ENCODE assay signal across 25 mouse cellular contexts in the genomic region with DNA sequence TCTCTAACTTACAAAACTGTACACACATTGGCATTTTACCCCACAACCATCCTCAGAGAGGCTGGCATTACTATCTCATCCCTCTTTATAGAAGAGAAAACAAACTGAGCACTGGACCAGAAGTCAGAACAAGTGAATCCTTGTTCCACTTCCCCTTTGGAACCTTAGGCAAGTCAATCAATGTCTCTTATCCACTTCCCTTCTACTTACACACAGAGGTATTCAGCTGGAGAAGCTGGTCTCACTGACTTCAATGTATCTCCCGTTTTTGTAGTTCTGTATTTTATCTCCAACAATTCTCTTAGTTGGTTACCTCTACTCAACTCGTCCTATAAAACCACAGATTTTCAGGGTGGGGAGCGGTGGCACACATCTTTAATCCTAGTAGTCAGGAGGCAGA.
"Had no signal": no experiment of that assay in that cellular context is flagged by ENCODE, and none has a peak within 500 bp of the region (broad histone marks: within the 10 kb centered on the region; RNA-seq: fewer than 3 reads in every experiment).

No protein-coding gene starts in this region.

- DNase-seq: gastrocnemius, adult 2 months; gastrocnemius, postnatal 10 days; gastrocnemius, postnatal 36 days; heart, adult 18-20 months; heart, postnatal 10 days; heart, postnatal 4 days; kidney, adult 18-20 months; kidney, adult 8-10 months; kidney, postnatal 10 days; kidney, postnatal 36 days; layer of hippocampus, adult 9-11 months; layer of hippocampus, postnatal 36 days; left cerebral cortex, postnatal 4 days had no signal

- ATAC-seq: hindbrain, embryonic 16.5 days; inflammation-experienced regulatory T-cells, adult 6 months; intestine, embryonic 15.5 days; intestine, postnatal 0 days; liver, embryonic 12.5 days had no signal

- H3K9ac ChIP-seq: heart, embryonic 12.5 days; hindbrain, embryonic 12.5 days; hindbrain, embryonic 14.5 days; intestine, embryonic 15.5 days; limb, embryonic 13.5 days; limb, embryonic 15.5 days; liver, embryonic 12.5 days had no signal

- H3K27ac ChIP-seq: gastrocnemius, adult 2 months; heart, embryonic 10.5 days; hindbrain, embryonic 10.5 days; hindbrain, embryonic 12.5 days; hindbrain, embryonic 14.5 days; intestine, embryonic 15.5 days; limb, embryonic 13.5 days; limb, embryonic 15.5 days; liver, embryonic 12.5 days had no signal

- H3K4me3 ChIP-seq: gastrocnemius, adult 2 months; heart, embryonic 10.5 days; heart, embryonic 12.5 days; hindbrain, embryonic 10.5 days; hindbrain, embryonic 12.5 days; intestine, embryonic 15.5 days; limb, embryonic 13.5 days; limb, embryonic 15.5 days; liver, embryonic 12.5 days had no signal

- H3K27me3 ChIP-seq: heart, embryonic 12.5 days; hindbrain, embryonic 12.5 days; intestine, embryonic 15.5 days; limb, embryonic 13.5 days; limb, embryonic 15.5 days; liver, embryonic 12.5 days had no signal

- H3K4me1 ChIP-seq: hindbrain, embryonic 10.5 days had no signal

- H3K9me3 ChIP-seq: heart, embryonic 10.5 days; heart, embryonic 12.5 days; hindbrain, embryonic 10.5 days; hindbrain, embryonic 12.5 days; intestine, embryonic 15.5 days; limb, embryonic 13.5 days; limb, embryonic 15.5 days; liver, embryonic 12.5 days had no signal

- H3K36me3 ChIP-seq: heart, embryonic 10.5 days; hindbrain, embryonic 12.5 days; intestine, embryonic 15.5 days; limb, embryonic 15.5 days had no signal
